Mouse (Mus musculus) hindbrain, embryonic 14.5 days (tissue): ENCODE measurements around the gene Lactbl1. TPM values are rescaled to one million over a fixed set of nuclear protein-coding genes. Genes with fewer than 3 reads are reported as not detected.

Experiments
- ATAC-seq: fragments of 200-750 bp; cut with Nextera tagmentation; 2 replicates; pipeline ENCODE4 v1.8.0; 2017; ENCODE audit warnings: moderate number of reproducible peaks, mild to moderate bottlenecking, moderate TSS enrichment, moderate library complexity; ENCODE audit not compliant: low FRiP score
- DNase-seq: peaks from one replicate; pipeline ENCODE4 v3.0.0-alpha.2; 2015; ENCODE audit warnings: low spot score
- H3K27ac ChIP-seq: fragments of 300-500 bp; sonication (generic); 2 replicates; pipeline ENCODE4 v1.5.1; 2014; ENCODE audit warnings: mild to moderate bottlenecking, moderate library complexity
- H3K27me3 ChIP-seq: fragments of 300-500 bp; sonication (generic); 2 replicates; pipeline ENCODE4 v1.6.1; 2014; ENCODE audit warnings: mild to moderate bottlenecking, low read length, mixed read lengths; ENCODE audit not compliant: control insufficient read depth, insufficient read depth
- H3K36me3 ChIP-seq: fragments of 300-500 bp; sonication (generic); replicated peaks from 2 replicates; pipeline ENCODE4 v1.6.1; 2014; ENCODE audit not compliant: control insufficient read depth, insufficient read depth
- H3K4me1 ChIP-seq: fragments of 300-500 bp; sonication (generic); replicated peaks from 2 replicates; pipeline ENCODE4 v1.6.1; 2014; ENCODE audit warnings: antibody characterized with exemption, low read length, mixed read lengths; ENCODE audit not compliant: control insufficient read depth, insufficient read depth
- H3K4me2 ChIP-seq: fragments of 300-500 bp; sonication (generic); replicated peaks from 2 replicates; pipeline ENCODE4 v1.6.1; 2014; ENCODE audit warnings: mild to moderate bottlenecking, moderate library complexity
- H3K4me3 ChIP-seq: fragments of 300-500 bp; sonication (generic); replicated peaks from 2 replicates; pipeline ENCODE4 v1.5.1; 2014; ENCODE audit warnings: mild to moderate bottlenecking, low read length
- H3K9ac ChIP-seq: fragments of 300-500 bp; sonication (generic); 2 replicates; pipeline ENCODE4 v1.6.1; 2014
- H3K9me3 ChIP-seq: fragments of 300-500 bp; sonication (generic); 2 replicates; pipeline ENCODE4 v1.6.1; 2016; ENCODE audit warnings: low read length; ENCODE audit not compliant: control insufficient read depth
- WGBS: fragments of 180-500 bp; shearing (Covaris S2); extraction: QIAGEN DNeasy Blood & Tissue Kit; methylation state at CpG from one replicate; pipeline ENCODE4 v1.1.7; 2014; 5-methylcytosine and 5-hydroxymethylcytosine counted together
- microRNA-seq: library from miRNA; unstranded; fragments of <30 nt; microRNA quantifications from one replicate; pipeline ENCODE4, GENCODE M21; 2016
- polyA plus RNA-seq: library from polyadenylated mRNA; unstranded; fragments of >200 nt; fragmentation: Nextera tagmentation; extraction: Ambion mirVana; gene quantifications from 2 replicates; pipeline ENCODE4 v1.2.1, GENCODE M21; 2014

Gene Lactbl1
- polyA plus RNA-seq, 1 experiment from 2014 or later, result 0.12 TPM

- Histone ChIP-seq H3K4me1 (0 out of 2 replicates have a peak, but pooled peaks cover 6% of the 10 kb centered on the region), H3K4me2 (no peak overlapping the region), H3K36me3 (peaks cover 19% of the 10 kb centered on the region), H3K27ac (no peak overlapping the region), H3K4me3 (no peak overlapping the region), H3K9me3 (no peaks in the 10 kb centered on the region), H3K9ac (no peak overlapping the region), H3K27me3 (no peaks in the 10 kb centered on the region)
- ATAC-seq (no peak), DNase-seq (no peak)
- WGBS, result 63% methylated on average over 10 of the region's 10 CpGs
These were observed 63.0 kb downstream of the Lactbl1 start for GRCm38 (mm10) chr4:136685431-136685869.

GRCm38 (mm10) chr4:136688113-136688512, 65.7 kb downstream of the Lactbl1 start:
- peaks cover 33% of the 10 kb centered on the region for H3K36me3 ChIP-seq
- no peak overlapping the region for H3K9ac ChIP-seq
- DNase-seq, result no peak
- 57% methylated on average over 4 of the region's 4 CpGs for WGBS
- H3K27ac ChIP-seq, result no peak overlapping the region
- no peaks in the 10 kb centered on the region for H3K4me1 ChIP-seq
- ATAC-seq, result no peak
- no peaks in the 10 kb centered on the region for H3K27me3 ChIP-seq
- no peaks in the 10 kb centered on the region for H3K9me3 ChIP-seq
- no peak overlapping the region for H3K4me2 ChIP-seq
- H3K4me3 ChIP-seq, result no peak overlapping the region

Small RNAs within 50 kb of the gene (microRNA-seq; reads per million reads assigned to microRNA genes)
- not detected for gene Gm22180

Other genes with a start within 250 kb of the Lactbl1 start
- 1.9 and 2.1 TPM in 2 replicates for gene Htr1d, start 199.1 kb upstream of the Lactbl1 start, polyA plus RNA-seq
- 0.20 and 0.32 TPM in 2 replicates for gene 6030445D17Rik, start 160.4 kb upstream of the Lactbl1 start, polyA plus RNA-seq
- 48.6 and 56.8 TPM in 2 replicates for gene Luzp1, start 152.9 kb upstream of the Lactbl1 start, polyA plus RNA-seq
- 93.8 and 94.1 TPM in 2 replicates for gene Kdm1a, start 19.9 kb upstream of the Lactbl1 start, polyA plus RNA-seq
- not detected in 2 replicates for gene Tex46, start 12.2 kb upstream of the Lactbl1 start, polyA plus RNA-seq
- 26.6 and 28.1 TPM in 2 replicates for gene Ephb2, start 213.4 kb downstream of the Lactbl1 start, polyA plus RNA-seq